Mouse (Mus musculus): Measurements from ENCODE around the gene Dgkh. TPM values are rescaled to one million over a fixed set of nuclear protein-coding genes. Genes with fewer than 3 reads are reported as not detected.
"Not testable (repeated sequence)": the region's sequence is repeated elsewhere in the genome, so short reads cannot be mapped to it uniquely, and the experiment has no call there.

The Dgkh gene
- polyA plus RNA-seq (2012; rRNA removed), result 5.6 and 6.2 TPM in 2 replicates

GRCm38 (mm10) chr14:78732617-78733312 lies at the start of gene Dgkh:
Gene Dgkh (minus strand): TSS chr14:78732776.
- DNase-seq (ENCODE audit: low spot score), result peak; percentile 96

- DNase-seq (ENCODE audit: low spot score), result no peak
These were observed 44.6 kb upstream of the Dgkh start for GRCm38 (mm10) chr14:78777215-78777614.

GRCm38 (mm10) chr14:78776659-78777058 lies 44.1 kb upstream of the Dgkh start:
- no peak for DNase-seq (ENCODE audit: low spot score)

- no peak for DNase-seq (ENCODE audit: low spot score)
These were observed 43.1 kb upstream of the Dgkh start for GRCm38 (mm10) chr14:78775699-78776098.

- no peak for DNase-seq (ENCODE audit: low spot score)
These were observed 42.6 kb upstream of the Dgkh start for GRCm38 (mm10) chr14:78775226-78775625.

- no peak for DNase-seq (ENCODE audit: low spot score)
These were observed 37.9 kb upstream of the Dgkh start for GRCm38 (mm10) chr14:78770457-78770856.

GRCm38 (mm10) chr14:78761064-78761463 lies 28.5 kb upstream of the Dgkh start:
- no peak for DNase-seq (ENCODE audit: low spot score)

- DNase-seq (ENCODE audit: low spot score), result no peak
These were observed 26.9 kb upstream of the Dgkh start for GRCm38 (mm10) chr14:78759491-78759890.

- no peak for DNase-seq (ENCODE audit: low spot score)
These were observed 22.7 kb upstream of the Dgkh start for GRCm38 (mm10) chr14:78755316-78755715.

GRCm38 (mm10) chr14:78748692-78749091 lies 16.1 kb upstream of the Dgkh start:
- DNase-seq (ENCODE audit: low spot score), result no peak

- DNase-seq (ENCODE audit: low spot score), result no peak
These were observed 15.5 kb upstream of the Dgkh start for GRCm38 (mm10) chr14:78747969-78748651.

- DNase-seq (ENCODE audit: low spot score), result no peak
These were observed 14.9 kb upstream of the Dgkh start for GRCm38 (mm10) chr14:78747454-78747853.

GRCm38 (mm10) chr14:78734605-78735004 lies 2.0 kb upstream of the Dgkh start:
- DNase-seq (ENCODE audit: low spot score), result no peak

GRCm38 (mm10) chr14:78734203-78734602 lies 1.6 kb upstream of the Dgkh start:
- not testable (repeated sequence) for DNase-seq (ENCODE audit: low spot score)

- no peak for DNase-seq (ENCODE audit: low spot score)
These were observed 945 bp upstream of the Dgkh start for GRCm38 (mm10) chr14:78733366-78734076.

- DNase-seq (ENCODE audit: low spot score), result peak; percentile 61
These were observed 542 bp downstream of the Dgkh start for GRCm38 (mm10) chr14:78731852-78732616.

- DNase-seq (ENCODE audit: low spot score), result no peak
These were observed 1.3 kb downstream of the Dgkh start for GRCm38 (mm10) chr14:78731240-78731639.

- no peak for DNase-seq (ENCODE audit: low spot score)
These were observed 6.6 kb downstream of the Dgkh start for GRCm38 (mm10) chr14:78725976-78726375.

GRCm38 (mm10) chr14:78725307-78725956 lies 7.1 kb downstream of the Dgkh start:
- DNase-seq (ENCODE audit: low spot score), result no peak

- peak; percentile 54 for DNase-seq (ENCODE audit: low spot score)
These were observed 7.9 kb downstream of the Dgkh start for GRCm38 (mm10) chr14:78724414-78725306.

Data from urinary bladder, adult 2 months (tissue).